Mouse (Mus musculus) neural tube, embryonic 13.5 days (tissue): ENCODE data around the gene Rnase11. TPM values are rescaled to one million over a fixed set of nuclear protein-coding genes. Genes with fewer than 3 reads are reported as not detected.
"Not testable (repeated sequence)": the region's sequence is repeated elsewhere in the genome, so short reads cannot be mapped to it uniquely, and the experiment has no call there.

Experiments
- ATAC-seq: fragments of 200-750 bp; cut with Nextera tagmentation; 2 replicates; pipeline ENCODE4 v1.8.0; 2017; ENCODE audit warnings: low read depth, mild to moderate bottlenecking, moderate TSS enrichment, moderate library complexity
- H3K27ac ChIP-seq: fragments of 300-500 bp; sonication (generic); replicated peaks from 2 replicates; pipeline ENCODE4 v1.5.1; 2015; ENCODE audit warnings: moderate library complexity, mild to moderate bottlenecking, inconsistent platforms
- H3K27me3 ChIP-seq: fragments of 300-500 bp; sonication (generic); 2 replicates; pipeline ENCODE4 v1.6.1; 2015; ENCODE audit warnings: mild to moderate bottlenecking, inconsistent platforms
- H3K36me3 ChIP-seq: fragments of 300-500 bp; sonication (generic); 2 replicates; pipeline ENCODE4 v1.6.1; 2015; ENCODE audit warnings: mild to moderate bottlenecking, inconsistent platforms
- H3K4me1 ChIP-seq: fragments of 300-500 bp; sonication (generic); replicated peaks from 2 replicates; pipeline ENCODE4 v1.6.1; 2015; ENCODE audit warnings: inconsistent platforms
- H3K4me2 ChIP-seq: fragments of 300-500 bp; sonication (generic); 2 replicates; pipeline ENCODE4 v1.6.1; 2015; ENCODE audit warnings: inconsistent platforms, mild to moderate bottlenecking, moderate library complexity
- H3K4me3 ChIP-seq: fragments of 300-500 bp; sonication (generic); 2 replicates; pipeline ENCODE4 v1.5.1; 2015; ENCODE audit warnings: mild to moderate bottlenecking, inconsistent platforms
- H3K9ac ChIP-seq: fragments of 300-500 bp; sonication (generic); 2 replicates; pipeline ENCODE4 v1.6.1; 2015; ENCODE audit warnings: moderate library complexity, mild to moderate bottlenecking, inconsistent platforms
- H3K9me3 ChIP-seq: fragments of 300-500 bp; sonication (generic); 2 replicates; pipeline ENCODE4 v1.6.1; 2016; ENCODE audit warnings: inconsistent platforms
- WGBS: fragments of 180-500 bp; shearing (Covaris S2); methylation state at CpG from one replicate; pipeline ENCODE4 v1.1.7; 2015; 5-methylcytosine and 5-hydroxymethylcytosine counted together
- polyA plus RNA-seq: library from polyadenylated mRNA; unstranded; fragments of >200 nt; fragmentation: Nextera tagmentation; extraction: Ambion mirVana; gene quantifications from 2 replicates; pipeline ENCODE4 v1.2.1, GENCODE M21; 2015

The Rnase11 gene
- polyA plus RNA-seq: not detected in 2 replicates

DNA sequence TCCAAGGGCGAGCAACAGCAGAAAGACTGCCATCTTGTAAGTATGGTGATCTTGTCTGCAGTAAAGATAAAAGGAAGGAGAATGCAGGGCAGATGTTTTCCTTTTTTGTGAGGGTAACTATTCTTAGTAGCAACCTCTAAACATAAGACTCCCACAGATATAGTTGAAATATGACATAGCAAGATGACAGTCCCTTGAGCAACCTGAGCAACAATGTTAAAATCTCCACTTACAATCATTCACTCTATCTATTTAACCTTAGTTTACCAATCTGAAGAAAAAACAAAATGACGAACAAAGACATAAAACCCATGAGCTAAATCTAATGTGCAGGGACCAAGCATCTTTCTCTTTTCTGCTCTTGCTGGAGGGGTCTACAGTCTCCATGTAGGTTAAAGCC is at the start of gene Rnase11:
Rnase11 (minus strand) TSS at position 101 of the 400 bp plus-strand sequence.
- Histone ChIP-seq H3K9ac (no peak within 1 kb of the TSS), H3K9me3 (no peaks in the 10 kb centered on the region), H3K27ac (no peak within 1 kb of the TSS), H3K4me2 (no peak within 1 kb of the TSS), H3K27me3 (no peaks in the 10 kb centered on the region), H3K4me1 (peaks cover 12% of the 10 kb centered on the region; the same call in 1 of the 2 replicates), H3K4me3 (no peak within 1 kb of the TSS), H3K36me3 (no peaks in the 10 kb centered on the region)
- no peak for ATAC-seq
- 89% methylated on average over 2 of the region's 2 CpGs for WGBS

DNA sequence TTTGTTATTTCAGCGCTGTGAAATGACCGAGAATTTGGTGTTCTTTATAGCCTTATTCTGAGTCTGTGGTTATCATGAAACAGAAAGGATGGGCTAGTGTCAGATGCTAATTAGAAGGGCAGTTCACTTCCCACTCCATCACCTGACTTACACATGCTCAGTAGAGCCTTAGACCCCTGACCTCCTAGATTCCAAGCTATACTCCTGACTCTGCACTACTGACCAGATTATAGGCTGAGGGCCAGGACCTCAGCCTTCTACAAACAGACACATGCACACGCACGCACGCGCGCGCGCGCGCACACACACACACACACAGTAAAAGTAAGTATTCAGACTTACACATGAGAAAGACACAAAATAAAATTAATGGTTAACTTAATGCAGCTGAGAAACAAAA is 49.0 kb upstream of the Rnase11 start:
- Histone ChIP-seq H3K4me2 (no peak overlapping the region), H3K9me3 (no peaks in the 10 kb centered on the region), H3K27me3 (no peaks in the 10 kb centered on the region), H3K9ac (no peak overlapping the region), H3K27ac (no peak overlapping the region), H3K36me3 (no peaks in the 10 kb centered on the region), H3K4me3 (no peak overlapping the region), H3K4me1 (no peaks in the 10 kb centered on the region)
- 96% methylated on average over 11 of the region's 11 CpGs for WGBS
- ATAC-seq: no peak

DNA sequence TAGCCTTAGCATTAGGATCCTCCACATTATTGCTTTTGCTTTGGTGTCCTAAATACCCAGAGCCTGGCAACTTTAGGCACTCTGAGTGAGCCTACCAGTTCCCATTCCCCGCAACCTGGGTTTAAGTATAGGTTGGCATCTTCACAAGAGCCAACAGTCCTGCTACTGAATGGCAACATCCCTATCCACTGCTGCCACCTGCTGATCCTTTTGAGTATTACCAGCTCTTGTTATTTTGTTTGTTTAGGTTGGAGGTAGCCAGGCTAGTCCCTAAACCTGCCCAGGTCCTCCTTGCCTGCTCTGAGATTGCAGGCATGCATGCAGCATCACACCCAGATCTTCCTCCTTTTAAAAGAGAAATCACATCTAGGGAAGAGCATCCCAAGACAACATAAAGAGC is 48.3 kb upstream of the Rnase11 start:
- H3K4me3 ChIP-seq, H3K36me3 ChIP-seq, H3K4me1 ChIP-seq, H3K27ac ChIP-seq, H3K9ac ChIP-seq, H3K4me2 ChIP-seq, H3K27me3 ChIP-seq, H3K9me3 ChIP-seq: not testable (repeated sequence)
- ATAC-seq: peak; percentile 29; the same call in 1 of the 2 replicates
- 41% methylated on average over 1 of the region's 1 CpGs for WGBS

DNA sequence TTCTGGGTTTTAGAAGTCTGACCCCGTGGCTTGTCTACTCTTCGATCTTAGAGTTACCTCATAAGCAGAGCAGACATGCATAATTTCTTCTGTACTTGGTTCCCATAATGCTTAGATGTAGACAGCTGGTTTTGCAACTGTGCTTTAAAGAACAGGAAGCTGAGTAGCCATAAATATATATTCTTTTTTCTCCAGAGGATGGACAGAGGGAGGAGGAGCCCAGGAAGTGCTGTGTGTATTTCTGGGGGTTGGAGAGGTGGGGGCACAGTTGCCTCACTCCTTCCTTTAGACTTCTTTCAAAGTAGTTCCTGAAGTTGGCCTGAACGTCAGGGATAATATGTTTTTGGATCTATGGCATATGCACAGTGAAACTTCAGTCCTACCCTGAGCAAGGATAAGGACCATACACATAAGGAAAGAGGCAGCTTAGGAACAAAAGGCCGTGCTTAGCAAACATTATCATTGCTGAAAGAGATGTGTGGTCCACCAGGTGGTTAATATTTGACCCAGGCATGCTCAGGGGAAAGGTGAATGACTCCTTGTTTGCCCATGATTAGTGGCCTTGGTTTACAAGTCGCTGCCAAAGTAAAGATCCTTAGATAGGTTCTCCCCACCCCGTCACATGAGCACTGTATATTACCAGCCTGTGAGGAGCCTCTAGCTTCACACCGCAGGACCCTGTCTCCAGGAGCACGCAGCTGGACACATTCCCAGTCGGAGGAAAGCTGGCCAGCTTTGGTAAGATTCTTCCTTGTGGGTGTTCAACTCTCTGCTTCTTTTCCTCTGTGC is 46.0 kb upstream of the Rnase11 start:
- 69% methylated on average over 9 of the region's 9 CpGs for WGBS

DNA sequence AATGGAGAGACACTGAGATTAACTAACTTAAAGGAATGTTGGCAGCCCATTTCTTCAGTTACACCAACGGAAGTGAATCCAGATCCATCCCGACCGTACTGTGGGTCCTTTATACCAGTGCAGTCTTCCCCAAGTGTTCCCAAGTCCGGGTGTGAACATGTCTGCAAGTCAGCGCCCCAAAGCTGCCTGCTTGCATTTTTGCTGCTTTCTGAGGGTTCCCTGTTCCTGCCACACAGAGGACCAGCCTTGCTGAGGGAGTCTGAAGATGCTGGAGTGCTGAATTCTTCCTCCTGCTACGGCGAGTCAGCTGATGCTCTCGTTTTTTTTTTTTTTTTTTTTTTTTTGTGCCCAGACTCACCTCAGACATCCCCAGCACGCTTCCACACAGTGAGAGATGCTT is 45.0 kb upstream of the Rnase11 start:
- no peak overlapping the region for H3K4me3 ChIP-seq
- H3K27me3 ChIP-seq: no peaks in the 10 kb centered on the region
- WGBS: 78% methylated on average over 9 of the region's 9 CpGs
- no peaks in the 10 kb centered on the region for H3K36me3 ChIP-seq
- H3K4me2 ChIP-seq: no peak overlapping the region
- no peak for ATAC-seq
- H3K9me3 ChIP-seq: no peaks in the 10 kb centered on the region
- peaks cover 6% of the 10 kb centered on the region; the same call in 1 of the 2 replicates for H3K4me1 ChIP-seq
- no peak overlapping the region for H3K9ac ChIP-seq
- no peak overlapping the region for H3K27ac ChIP-seq

More for the DNA sequence above, 46.0 kb upstream of the Rnase11 start:
- H3K9me3 ChIP-seq: no peaks in the 10 kb centered on the region
- no peak for ATAC-seq
- H3K9ac ChIP-seq: no peak overlapping the region
- no peak overlapping the region for H3K4me3 ChIP-seq
- H3K36me3 ChIP-seq: no peaks in the 10 kb centered on the region
- peaks cover 6% of the 10 kb centered on the region; the same call in 1 of the 2 replicates for H3K4me1 ChIP-seq
- no peaks in the 10 kb centered on the region for H3K27me3 ChIP-seq
- no peak overlapping the region for H3K27ac ChIP-seq
- H3K4me2 ChIP-seq: no peak overlapping the region

DNA sequence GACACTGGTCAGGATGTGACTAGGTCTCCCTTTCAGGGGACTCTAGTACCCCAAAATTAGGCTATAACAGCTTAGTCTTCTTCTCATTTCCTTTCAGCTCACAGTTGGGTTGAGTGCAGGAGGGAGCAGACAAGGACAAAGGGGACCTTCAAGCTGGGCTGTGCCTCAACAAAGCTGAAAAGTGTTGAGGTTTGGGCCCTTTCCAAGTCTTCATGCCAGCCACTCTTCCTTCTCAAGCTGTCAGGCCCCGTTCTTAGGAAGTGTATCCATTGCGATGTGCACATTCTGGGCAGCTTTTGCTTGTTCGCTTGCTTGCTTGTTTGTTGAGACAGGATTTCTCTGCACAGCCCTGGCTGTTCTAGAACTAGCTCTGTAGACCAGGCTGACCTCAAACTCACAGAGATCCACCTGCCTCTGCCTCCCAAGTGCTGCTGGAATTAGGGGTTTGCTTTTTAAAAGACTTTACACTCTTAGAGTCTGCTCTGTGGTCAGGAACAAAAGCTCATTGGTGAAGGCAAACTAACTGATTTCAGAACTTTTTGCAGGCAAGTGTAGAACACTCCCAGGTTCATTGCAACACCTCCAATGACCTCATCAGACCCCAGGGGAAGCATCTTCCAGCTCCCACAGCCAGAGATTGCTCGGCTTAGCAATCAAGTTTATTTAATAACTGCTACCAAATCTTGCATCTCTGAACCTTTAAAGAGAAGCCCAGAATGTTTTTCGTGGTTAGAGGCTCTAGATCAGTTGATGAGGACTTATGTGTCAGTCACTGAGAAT is 44.3 kb upstream of the Rnase11 start:
- Histone ChIP-seq H3K27me3 (no peaks in the 10 kb centered on the region), H3K4me3 (no peak overlapping the region), H3K9me3 (no peaks in the 10 kb centered on the region), H3K36me3 (no peaks in the 10 kb centered on the region), H3K27ac (no peak overlapping the region), H3K4me2 (no peak overlapping the region), H3K9ac (no peak overlapping the region), H3K4me1 (peaks cover 6% of the 10 kb centered on the region; the same call in 1 of the 2 replicates)
- 86% methylated on average over 5 of the region's 5 CpGs for WGBS
- no peak for ATAC-seq

DNA sequence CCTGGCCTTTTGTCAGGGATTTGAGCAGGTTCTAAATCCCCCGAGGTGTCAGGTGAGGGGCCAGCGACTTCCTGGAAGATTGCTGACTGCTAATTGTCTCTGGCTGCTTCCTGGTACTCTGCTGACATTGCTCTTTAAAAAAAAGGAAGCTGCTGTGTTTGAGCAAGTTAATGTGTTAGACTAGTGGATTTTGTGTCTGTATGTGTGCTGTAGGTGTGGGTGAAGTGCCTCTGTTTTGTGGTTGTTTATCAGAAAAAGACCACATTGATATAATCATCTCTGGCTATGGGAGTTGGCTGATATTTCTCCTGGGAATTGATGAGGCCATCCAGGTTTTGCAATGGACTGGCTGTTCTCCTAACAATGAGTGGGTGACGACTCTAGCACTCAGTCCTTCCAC is 43.5 kb upstream of the Rnase11 start:
- Histone ChIP-seq H3K9ac (no peak overlapping the region), H3K4me3 (no peak overlapping the region), H3K27ac (no peak overlapping the region), H3K36me3 (no peaks in the 10 kb centered on the region), H3K4me2 (no peak overlapping the region), H3K27me3 (no peaks in the 10 kb centered on the region), H3K9me3 (no peaks in the 10 kb centered on the region), H3K4me1 (peaks cover 12% of the 10 kb centered on the region; the same call in 1 of the 2 replicates)
- no peak for ATAC-seq
- 35% methylated on average over 3 of the region's 3 CpGs for WGBS

DNA sequence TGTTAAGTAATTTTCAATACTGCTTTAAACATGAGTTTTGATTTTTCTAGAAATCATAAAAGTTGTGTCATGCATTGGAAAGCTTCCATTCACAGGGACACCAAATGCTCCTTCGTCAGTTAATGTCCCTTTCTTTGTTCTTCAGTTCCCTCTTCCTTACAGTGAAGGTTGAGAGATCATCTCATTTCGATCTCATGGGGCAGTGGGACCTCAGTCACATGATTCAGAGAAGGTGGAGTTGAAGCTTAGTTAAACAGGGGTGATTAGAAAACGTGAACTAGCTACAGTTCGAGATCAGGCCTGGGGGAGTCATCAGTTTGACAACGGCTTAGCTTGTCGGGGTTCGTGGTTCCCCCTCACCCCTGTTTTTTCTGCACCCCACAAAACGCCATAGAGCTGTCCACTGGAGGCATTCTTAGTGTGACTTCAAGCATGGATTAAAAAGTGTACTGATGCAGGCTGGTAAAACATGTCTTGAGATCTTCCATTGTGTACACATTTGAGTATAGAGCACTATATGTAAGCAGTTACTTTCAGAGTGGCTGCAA is 42.2 kb upstream of the Rnase11 start:
- H3K27me3 ChIP-seq: no peaks in the 10 kb centered on the region
- ATAC-seq: no peak
- 54% methylated on average over 8 of the region's 8 CpGs for WGBS
- H3K27ac ChIP-seq: no peak overlapping the region
- peak overlapping the region; percentile 86 for H3K4me2 ChIP-seq
- peak overlapping the region; percentile 70 for H3K4me3 ChIP-seq
- no peaks in the 10 kb centered on the region for H3K36me3 ChIP-seq
- no peak overlapping the region for H3K9ac ChIP-seq
- H3K9me3 ChIP-seq: no peaks in the 10 kb centered on the region
- H3K4me1 ChIP-seq: peaks cover 17% of the 10 kb centered on the region

DNA sequence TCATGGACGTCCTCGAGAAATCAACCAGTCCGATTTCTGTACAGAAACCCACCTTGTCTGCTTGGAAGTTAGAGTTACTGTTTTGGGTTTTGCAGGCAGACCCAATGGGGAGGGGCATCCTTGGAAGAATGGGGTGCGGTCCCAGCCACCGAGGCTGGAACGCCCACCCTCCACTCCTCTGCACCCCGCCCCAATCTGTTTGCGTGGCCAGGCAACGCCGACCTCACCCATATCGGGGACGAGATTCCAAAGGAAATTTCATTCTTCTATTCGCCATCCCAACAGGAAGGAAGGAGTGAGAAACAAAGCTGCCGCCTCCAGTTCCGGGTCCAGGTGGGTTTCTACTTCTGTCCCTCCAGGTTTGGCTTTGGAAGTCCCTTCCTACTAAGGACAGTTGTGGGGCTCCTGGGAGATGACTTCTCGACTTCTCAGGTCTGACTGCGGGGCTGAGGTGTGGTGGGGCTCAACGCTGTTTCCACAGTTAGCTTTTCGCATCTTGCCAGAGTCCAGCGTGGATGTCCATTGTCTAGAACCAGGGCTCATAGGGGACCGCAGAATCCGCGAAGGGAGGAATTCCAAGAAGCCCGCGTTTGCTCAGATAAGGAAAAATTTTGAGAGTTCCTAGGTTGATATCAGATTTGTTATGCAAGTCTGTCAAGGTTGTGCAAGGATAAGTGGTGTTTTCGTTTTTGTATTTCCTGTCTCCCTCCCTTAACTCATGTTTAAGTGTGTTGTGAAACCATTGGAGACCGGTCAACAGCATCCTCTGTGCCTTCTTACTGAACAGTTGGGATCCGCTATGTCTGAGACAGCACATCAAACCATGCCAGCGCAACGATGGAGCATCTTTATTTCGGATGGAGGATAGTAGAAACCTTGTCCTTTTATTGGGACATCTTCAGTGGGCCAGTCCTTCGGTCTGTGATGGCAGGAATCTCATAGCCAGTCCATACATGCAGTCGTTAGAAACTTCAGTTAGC is 41.2 kb upstream of the Rnase11 start, which contains the start of the genes Rnase4 and Ang:
Rnase4 (plus strand) TSS at position 157 of the 980 bp plus-strand sequence.
Ang (plus strand) TSS at position 230 of the 980 bp plus-strand sequence.
- Histone ChIP-seq H3K9ac (peak within 1 kb of the TSS; percentile 76), H3K4me1 (peaks cover 17% of the 10 kb centered on the region), H3K27me3 (no peaks in the 10 kb centered on the region; the same call in 1 of the 2 replicates), H3K27ac (peak within 1 kb of the TSS; percentile 83), H3K9me3 (no peaks in the 10 kb centered on the region), H3K36me3 (no peaks in the 10 kb centered on the region), H3K4me2 (peak within 1 kb of the TSS; percentile 86), H3K4me3 (peak within 1 kb of the TSS; percentile 70)
- 9% methylated on average over 33 of the region's 33 CpGs for WGBS
- ATAC-seq: peak; percentile 25; the same call in 1 of the 2 replicates

DNA sequence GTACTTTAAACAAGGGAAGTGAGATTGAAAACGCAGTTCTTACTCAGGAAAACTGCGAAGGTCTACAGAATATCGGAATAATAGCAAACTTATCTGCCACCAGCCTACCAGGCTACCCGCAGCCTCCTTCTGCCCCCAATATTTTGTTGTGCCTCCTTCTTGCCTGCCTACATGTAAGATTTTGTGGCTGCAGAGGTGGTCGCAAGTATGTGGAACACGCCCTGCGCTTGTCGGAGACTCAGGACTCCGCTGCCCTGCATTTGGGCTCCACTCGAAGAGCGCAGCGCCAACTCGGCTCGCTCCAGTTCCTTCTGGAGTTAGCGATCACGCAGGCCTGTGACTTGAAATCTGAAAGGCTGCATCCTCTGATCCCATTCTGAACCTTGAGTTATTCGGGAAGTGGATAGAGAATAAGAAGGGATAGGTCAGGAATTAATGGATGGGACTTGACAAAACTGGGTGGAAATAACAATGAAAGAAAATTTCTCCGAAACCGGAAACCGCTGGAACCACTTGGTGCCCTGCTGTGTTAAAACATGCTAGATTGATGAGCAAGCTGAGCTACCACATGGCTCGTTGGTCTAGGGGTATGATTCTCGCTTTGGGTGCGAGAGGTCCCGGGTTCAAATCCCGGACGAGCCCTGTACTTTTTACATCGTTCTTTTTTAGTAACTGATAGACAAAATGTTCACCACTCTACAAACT is 40.3 kb upstream of the Rnase11 start:
- peaks cover 17% of the 10 kb centered on the region for H3K4me1 ChIP-seq
- peak; percentile 32 for ATAC-seq
- peak overlapping the region; percentile 76 for H3K9ac ChIP-seq
- H3K9me3 ChIP-seq: no peaks in the 10 kb centered on the region
- peak overlapping the region; percentile 86 for H3K4me2 ChIP-seq
- H3K27ac ChIP-seq: peak overlapping the region; percentile 83
- peaks cover under 1% of the 10 kb centered on the region for H3K27me3 ChIP-seq
- 0% methylated on average over 27 of the region's 27 CpGs for WGBS
- H3K4me3 ChIP-seq: peak overlapping the region; percentile 70
- no peaks in the 10 kb centered on the region for H3K36me3 ChIP-seq
